Mouse (Mus musculus) right cerebral cortex, adult 18-20 months (tissue): Measurements from ENCODE around the gene Cav2.

Experiments
- DNase-seq: peaks from one replicate; pipeline ENCODE4 v3.0.0; 2022; ENCODE audit warnings: mixed read lengths

The Cav2 gene

DNA sequence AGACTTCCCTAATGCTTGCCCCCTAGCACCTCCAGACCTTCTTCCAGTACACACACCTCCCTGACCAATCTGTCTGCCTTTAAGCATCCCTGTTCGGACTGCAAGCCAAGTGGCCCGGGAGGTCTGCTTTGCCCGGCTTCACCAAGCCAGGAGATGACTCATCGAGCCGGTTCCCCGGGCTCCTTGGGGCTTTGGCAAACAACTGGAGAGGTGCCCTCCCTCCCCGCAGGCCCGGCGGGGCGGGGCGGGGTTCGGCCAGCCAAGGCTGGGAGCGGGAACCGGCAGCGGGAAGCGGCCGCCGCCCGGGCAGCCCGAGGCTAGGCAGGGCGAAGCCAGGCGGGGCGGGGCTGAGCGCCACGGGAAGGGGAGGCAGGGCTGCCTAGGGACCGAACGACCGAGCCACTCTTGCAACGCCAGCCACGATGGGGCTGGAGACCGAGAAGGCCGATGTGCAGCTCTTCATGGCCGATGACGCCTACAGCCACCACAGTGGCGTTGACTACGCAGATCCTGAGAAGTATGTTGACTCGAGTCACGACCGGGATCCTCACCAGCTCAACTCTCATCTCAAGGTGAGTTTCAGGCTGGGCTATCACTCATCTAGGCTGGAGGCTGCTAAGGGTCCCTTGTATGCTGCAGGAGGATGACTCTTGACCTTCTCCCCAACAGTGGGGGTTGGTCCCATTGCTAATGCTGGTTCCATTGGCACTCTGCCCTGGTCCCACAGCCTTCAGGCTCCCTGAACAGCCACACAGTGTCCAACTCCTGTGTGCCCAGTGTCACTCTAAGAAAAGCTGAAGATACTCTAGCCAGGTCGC is at the start of gene Cav2:
Cav2 (plus strand) TSS at position 247 of the 818 bp plus-strand sequence.
- DNase-seq: peak; percentile 67

DNA sequence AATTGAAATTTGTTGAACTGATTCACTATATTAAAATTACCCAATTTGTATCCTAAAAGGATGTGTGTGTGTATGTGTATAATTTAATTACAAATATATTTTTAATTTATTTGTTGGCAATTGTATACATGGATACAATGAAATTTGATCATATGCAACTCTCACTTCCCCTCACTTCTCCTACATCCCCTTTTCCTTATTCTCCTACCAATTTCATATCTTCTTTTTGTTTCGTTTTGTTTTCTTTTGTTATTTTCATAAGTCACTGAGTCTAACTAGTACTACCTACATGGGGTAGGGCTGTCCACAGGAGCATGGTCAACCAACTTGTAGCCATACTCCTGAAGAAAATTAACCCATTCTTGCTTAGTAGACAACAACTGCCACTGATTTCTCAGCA is 41.3 kb upstream of the Cav2 start:
- no peak for DNase-seq

DNA sequence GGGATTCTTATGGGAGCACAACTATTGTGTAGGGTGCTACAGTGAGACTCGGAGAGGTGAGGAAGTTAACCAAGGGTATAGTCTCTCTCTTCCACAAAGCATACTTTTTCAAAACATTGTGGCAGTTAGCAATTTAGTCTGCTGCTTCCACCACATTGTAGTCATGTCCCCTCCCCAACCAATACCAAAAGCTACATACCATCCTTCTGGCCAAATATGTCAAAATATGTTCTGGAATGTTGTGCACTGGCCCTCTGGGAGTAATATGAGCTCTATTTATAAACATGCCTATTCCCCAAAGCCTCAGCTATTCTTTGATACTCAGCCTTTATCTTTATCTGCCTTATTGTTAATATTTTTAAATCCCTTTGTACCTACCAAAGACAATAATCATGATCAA is 40.0 kb upstream of the Cav2 start:
- DNase-seq: no peak

DNA sequence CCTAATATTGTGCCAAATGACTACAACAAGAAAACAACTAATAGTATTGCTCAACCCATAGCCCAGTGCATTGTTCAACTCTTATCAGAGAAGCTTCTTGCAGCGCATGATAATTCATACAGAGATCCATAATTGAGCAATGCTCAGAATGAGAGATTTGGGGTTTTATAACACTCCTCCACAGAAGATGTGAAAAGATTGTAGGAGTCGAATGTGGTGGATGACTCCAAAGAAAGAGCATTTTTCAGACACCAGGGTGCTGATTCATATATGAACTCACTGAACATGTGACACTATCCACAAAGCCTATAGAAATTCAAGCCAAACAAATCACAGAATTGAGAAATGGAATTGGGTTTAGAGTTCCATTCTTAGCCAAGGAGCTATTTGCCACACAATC is 34.0 kb upstream of the Cav2 start:
- DNase-seq: no peak

DNA sequence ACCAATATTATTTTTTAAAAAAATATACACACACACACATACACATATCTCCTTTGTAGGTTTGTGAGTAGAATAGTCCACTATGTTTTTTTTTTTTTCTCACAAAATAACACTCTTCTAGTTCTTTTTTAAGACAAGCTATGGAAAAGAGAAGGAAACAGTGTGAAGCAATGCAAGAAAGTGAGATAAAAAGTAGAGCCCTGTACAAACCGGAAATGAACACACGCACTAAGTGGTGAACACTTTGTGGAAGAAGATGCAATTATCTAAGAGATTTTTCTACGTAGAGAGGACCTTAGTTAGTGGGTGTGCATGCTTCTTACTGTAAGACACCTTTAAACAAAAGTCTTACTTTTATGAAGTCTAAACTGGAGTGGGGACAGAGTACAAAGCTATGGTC is 33.3 kb upstream of the Cav2 start:
- no peak for DNase-seq

DNA sequence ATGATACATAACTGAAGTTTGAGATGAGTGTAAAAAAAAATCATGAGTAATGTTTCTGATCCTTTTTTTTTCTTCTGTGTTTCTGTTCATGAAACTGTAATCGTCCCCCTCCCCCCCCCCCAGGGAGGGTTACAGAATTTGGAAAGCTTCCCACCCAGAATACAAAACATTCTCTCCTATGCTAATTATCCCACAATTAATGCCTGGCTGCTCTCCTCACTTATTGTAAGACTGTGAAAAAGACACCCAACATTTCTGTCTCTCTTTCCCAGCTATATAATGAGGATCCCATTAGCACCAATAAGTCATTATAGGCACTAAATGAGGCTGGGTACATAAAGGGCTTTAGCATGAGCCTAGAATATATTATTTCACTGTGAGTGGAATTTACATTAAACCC is 32.7 kb upstream of the Cav2 start:
- no peak for DNase-seq

DNA sequence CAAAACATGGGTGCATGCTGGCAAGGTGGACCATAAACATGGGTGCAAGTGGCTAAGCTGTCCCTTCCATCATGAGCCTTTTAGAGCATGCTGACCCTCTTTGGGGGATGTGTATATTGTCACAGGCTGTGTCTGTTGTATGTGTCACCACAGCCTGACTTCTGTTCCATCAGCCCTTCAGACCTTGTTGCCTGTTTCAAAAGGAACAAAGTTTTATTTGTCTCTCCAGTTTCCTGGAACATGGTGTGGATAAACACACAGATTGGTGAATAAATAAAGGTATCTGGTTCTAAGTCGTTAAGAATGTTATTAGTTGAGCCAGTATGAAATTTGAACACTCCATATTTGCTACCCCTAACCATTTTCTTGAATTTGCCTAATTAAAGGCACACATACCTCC is 29.0 kb upstream of the Cav2 start:
- no peak for DNase-seq

DNA sequence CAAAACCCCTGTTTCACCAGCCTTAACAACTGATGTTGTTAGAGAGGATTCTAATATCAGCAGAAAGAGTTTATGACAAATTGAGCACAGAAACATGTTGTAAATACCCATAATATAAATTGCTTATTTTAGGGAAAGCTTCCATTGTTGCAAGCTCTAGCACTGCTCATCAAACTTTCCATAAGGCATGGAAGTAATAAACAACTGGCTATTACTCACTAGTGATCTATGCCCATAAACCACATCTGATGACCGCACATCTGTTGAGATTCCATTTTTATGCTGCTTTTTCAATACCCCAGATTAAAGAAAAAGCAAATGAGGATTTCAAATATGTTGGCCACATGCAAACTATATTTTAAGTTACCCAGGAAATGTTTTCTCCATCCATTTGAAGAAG is 22.8 kb upstream of the Cav2 start:
- DNase-seq: no peak

DNA sequence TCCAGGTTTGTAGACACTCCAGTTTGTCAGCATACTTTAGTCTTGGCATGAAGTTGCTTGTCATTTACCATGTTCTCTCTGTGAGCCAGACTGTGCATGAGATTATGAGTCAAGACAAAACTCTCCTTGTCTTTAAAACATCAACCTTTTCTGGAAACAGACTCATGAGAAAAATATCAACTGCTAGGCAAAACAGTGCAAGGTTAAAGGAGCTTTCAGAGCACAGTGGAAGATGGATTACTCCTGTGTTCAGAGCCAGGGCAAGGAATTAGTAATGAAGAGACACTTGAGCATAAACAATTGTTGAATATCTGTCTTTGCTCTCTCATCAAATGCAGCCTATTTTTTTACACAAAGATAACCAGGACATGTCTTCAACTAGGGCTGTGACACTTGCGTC is 22.1 kb upstream of the Cav2 start:
- DNase-seq: no peak

DNA sequence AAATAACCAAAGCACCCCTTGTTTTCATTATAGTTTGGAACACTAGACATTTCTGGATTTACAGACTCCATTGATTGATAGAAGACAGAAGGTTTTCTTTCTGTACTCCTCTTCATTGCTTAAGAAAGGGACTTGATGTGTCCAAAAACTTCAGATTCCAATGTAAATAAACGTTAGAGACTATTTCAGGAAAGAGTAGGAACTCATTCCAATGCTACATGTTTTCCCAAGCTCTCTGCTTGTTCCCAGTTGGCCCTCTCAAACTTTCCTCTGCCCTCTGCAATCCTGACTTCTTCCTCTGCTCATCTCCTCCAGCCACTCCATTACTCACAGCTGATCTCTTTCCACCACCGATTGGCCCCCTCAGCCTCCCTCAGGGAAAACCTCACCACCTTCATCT is 18.2 kb upstream of the Cav2 start:
- DNase-seq: no peak

DNA sequence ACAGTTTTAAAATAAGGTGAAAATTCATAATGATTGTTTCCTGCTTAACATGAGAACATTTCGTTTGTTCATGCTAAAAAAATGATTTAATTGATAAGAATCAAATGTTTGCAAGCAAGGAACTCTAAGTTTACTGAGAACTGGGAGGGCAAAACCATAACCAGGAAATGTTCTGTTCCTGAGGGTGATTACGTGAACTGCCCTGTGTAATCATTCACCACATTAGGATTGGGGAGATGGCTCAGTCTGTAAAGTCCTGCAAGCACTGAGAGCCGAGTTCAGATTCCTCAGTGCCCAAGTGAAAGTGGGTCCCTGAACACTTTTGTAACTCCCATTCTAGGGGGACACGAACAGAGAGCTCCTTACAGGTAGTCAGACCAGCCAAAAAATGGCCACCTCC is 15.9 kb upstream of the Cav2 start:
- no peak for DNase-seq

DNA sequence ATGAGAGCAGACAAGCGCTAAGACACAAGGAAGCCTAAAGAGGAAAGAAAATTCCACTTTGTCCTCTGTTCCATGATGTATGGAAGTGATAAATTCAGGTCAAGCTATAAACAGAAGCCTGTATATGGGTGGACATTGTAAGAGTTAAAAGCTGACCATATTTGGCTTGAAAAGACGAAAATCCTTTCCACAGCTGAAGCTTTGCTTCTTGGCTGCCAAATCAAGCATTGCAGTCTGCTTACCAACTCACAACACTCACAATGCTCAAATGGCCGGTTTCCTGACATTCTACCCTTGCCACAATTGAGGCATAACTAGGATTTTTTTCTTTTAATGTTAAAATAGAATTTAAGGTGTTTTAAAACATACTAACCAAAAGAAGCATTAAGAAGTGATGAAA is 14.5 kb upstream of the Cav2 start:
- no peak for DNase-seq

DNA sequence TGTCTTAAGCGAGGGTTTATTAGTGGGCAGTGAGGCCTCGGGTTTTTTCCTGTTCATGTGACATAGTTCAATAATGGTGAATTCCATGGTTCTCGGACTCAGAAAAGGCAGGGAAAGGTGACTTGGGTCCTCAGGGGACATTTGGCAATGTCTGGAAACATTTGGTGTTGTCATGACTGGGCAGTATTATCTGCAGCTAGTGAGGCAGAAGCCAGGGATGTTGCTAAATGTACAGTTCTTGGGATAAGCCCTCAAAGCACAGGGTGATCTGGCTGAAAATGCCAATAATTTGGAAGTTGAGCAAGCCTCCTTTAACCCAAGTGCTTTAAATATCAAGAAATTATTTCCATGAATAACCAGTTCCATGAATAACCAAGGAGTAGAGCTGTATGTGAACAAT is 2.6 kb upstream of the Cav2 start:
- DNase-seq: no peak

DNA sequence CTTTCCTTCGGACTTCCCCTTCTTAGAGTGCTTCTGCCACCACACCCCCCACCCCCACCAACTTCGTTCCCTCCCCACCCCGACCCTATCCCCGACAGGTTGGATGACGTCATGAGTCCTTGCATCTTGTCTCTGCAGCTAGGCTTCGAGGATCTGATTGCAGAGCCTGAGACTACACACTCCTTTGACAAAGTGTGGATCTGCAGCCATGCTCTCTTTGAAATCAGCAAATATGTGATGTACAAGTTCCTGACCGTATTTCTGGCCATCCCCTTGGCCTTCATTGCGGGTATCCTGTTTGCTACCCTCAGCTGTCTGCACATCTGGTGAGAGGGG is 740 bp downstream of the Cav2 start:
- no peak for DNase-seq

DNA sequence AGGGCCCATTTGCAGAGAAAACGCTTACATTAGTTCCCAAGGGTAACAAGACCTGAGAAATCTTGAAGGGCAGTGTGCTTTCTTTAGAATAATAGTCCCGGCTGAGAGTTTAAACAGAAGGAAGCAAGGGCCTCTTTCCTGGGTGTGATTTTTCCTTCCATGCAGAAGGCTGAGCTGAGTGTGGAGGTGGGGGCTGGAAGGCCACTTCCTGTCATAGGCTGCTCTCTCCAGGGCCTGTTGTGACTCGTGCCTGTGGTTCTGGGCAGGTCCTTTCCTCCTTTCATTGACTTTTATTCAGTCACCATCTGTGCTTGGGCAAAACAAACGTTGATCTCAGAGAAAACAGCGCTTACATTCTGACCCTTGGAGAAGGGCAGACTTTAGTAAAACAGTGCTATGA is 1.2 kb downstream of the Cav2 start:
- no peak for DNase-seq

DNA sequence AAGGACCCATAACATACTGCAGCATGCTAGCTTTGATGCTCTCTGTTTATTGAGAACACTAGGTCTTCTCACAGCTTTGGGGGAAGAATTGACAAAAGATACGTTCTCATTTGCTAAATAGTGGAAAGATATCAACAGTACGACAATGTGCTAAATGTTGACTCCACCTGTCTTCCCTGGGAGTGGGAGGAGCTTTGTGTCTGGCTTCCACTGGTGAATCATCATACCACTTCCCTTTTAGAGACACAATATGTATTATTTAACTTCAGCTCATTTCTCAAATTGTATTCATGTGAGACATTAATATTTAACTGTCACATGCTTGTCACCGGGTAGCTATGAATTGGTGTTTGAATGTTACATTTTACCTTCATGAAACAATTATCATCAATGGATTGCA is 2.8 kb downstream of the Cav2 start:
- DNase-seq: no peak

DNA sequence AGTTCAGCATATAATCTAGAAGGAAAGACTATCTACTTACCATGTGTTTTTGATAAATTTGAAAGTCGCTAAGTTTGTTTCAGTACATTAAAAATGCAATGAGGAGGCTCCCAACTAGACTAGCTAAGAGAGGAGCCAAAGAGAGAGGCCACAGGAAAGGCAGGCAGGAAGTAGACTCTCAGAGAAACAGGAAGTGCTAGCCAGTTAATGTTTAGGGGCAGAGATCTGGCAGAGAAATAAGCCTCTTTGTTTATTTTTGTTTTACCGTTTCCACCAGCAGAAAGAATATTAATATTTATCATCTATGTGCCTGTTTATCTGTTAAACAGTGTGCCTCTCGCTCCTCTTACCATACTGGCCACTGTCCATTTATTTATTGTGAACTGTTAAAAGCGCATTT is 5.4 kb downstream of the Cav2 start:
- DNase-seq: no peak

DNA sequence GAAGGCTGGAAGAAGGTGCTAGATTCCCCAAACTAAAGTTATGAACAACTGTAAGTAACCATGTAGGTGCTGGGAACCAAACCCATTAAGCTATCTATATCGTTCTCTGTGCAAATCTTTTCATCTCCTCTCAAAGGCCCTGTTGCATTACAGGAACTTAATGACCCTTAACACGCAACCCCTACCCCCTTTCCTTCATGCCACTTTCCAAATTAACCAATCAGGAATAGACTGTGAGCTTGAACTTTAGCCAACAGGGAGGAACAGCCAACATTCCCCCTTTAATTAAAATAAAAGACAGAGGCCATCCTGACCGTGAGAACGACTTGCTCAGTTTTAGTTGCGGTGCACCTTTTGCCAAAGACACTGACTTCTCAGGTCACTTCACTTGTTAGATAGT is 14.1 kb downstream of the Cav2 start:
- no peak for DNase-seq

DNA sequence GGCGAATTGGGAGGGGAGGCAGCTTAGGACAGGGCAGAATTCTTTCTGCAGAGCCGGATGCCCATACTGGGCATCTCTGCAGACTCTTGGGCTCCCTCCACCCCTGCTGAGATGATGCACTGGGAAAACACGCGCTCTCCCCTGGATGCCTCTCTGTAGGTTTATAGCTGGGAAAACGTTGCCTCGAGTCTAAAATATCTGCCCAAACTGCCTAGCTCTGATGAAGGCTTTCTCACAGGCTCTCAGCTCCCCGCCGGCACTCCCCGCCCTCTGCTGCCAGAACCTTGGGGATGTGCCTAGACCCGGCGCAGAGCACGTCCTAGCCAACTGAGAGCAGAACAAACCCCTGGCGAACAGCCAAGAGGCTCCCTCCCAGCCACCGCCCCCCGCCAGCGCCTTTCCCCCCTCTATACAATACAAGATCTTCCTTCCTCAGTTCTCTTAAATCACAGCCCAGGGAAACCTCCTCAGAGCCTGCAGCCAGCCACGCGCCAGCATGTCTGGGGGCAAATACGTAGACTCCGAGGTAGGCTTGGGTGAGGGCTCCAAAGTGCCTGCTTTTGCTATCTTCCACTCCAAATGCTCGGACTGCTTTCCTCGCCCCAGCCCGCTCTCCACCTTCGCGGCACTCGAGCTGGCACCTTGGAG is 25.1 kb downstream of the Cav2 start, which contains the start of gene Cav1:
Cav1 (plus strand) TSS at position 382 of the 648 bp plus-strand sequence.
- DNase-seq: peak; percentile 75

DNA sequence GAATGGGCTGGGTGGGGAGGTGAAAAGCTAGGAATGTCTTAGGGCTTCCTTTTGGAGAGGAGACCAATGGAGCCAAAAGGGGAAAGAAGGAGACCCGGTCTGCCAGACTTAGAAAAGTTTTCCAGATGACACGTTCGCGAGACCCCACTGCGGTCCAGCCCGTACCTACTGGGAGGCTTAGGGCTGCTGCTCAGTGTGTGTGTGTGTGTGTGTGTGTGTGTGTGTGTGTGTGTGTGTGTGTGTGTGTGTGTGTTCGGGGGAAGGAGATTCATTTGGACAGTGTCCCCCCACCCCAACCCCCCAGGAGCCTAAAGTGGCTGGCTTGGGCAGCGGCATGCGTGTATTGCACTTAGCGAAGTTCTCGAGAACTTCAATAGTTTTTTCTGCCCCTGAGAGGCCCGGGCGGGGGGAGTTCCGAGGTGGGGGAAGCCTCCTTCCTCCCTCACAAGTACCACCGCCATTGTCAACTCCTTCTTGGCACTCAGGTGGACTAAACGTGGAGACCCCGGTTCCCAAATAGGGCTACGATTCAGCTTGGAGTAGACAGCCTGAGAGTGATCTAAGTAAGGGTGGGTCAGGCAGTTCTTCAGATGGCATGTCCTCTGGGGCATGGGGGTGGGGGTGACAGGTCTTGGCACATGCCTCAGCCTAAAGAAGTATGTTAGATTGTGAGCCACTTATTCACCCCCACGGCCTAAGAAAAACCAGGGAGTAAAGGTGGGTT is 25.8 kb downstream of the Cav2 start:
- no peak for DNase-seq

DNA sequence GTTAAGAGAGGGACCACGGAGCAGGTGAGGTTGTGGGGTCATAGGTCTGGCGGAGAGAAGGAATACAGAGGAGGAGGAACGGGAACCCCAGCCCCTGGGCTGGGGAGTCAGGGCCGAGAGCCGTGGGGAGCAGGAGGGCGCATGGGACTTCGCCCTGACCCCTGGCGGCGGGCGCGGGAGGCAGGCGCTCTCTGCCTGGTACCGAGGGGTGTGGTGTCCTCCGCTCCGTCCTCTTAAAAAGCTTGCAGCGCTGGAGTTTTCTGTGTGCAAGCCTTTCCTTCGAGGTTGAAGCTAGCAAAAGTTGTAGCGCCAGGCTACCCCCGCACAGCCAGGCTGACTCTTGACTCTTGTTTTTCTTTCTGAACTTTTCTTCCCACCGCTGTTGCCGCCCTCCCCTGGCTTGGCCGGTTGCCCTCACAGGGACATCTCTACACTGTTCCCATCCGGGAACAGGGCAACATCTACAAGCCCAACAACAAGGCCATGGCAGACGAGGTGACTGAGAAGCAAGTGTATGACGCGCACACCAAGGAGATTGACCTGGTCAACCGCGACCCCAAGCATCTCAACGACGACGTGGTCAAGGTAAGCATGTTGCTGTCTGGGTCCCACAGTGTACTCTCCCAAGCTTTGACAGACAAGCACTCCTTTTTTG is 26.6 kb downstream of the Cav2 start:
- DNase-seq: peak; percentile 19

DNA sequence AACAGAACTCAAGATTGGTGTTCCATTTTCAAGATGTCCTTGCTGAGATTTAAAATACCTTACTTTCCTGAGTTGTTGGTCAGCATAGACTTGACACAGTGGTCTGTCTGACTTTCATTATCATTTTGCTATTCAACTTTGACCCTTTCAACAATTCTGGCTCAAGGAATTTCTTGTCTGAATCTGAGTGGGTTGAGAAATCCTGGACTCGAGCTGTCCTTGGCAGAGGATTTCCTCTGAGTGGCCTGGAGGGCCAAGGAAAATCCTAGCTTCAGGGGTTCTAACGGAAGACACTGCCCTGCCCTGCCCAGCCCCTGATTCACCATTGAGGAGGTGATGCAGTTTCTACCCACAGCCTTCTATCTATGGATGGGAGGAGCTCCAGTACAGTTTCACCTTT is 27.7 kb downstream of the Cav2 start:
- no peak for DNase-seq

DNA sequence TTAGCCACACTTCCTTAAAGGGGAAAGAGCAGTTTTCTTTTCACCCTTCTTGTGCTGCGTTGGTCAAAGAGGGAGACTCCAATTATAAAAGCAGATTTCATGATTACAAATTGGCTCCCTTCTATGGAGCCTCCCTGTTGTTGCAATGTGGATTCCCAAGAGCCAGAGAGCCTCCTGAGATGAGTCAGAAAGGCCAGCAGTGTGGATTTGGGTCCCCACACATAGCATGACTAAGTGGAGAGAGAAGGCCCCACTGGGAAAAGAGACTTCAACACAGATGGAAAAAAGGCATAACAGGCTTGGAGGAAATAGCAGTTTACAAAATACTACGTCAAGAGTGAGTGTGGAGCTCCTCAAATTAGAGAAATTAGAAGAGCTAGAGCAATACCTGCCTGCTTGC is 28.3 kb downstream of the Cav2 start:
- peak; percentile 30 for DNase-seq

DNA sequence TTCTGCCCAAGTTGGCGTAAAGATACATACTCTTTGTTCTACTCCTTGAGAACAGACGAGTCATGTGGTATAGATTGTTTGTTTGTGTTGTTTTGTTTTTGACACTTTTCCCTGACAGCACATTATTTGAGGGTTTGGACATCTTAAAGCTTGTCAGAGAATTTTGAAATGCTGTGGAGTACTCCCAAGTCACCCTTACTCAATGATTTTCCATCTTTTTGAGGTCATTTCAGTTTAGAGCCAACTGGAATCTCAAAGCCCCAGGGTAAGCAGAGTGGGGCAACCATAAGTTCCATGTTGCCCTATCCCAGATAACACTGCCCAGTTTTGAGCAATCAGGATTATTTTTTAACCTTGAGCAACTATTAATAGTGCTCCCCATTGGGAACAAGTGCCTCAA is 33.3 kb downstream of the Cav2 start:
- no peak for DNase-seq
